Mouse (Mus musculus): ENCODE results near the gene Trpv4.

The Trpv4 gene

GRCm38 (mm10) chr5:114575986-114576605 is 82.1 kb downstream of the Trpv4 start:
- in situ Hi-C loops (cut with MboI; ENCODE audit: low pct_unique_long_range_greater_than_20kb in 1 of 2, low sequenced_read_pairs in 2 of 2, unreplicated experiment in 1 of 2), result no loop called here

GRCm38 (mm10) chr5:114575530-114575929 is 82.7 kb downstream of the Trpv4 start:
- in situ Hi-C loops (cut with MboI; ENCODE audit: low pct_unique_long_range_greater_than_20kb in 1 of 2, low sequenced_read_pairs in 2 of 2, unreplicated experiment in 1 of 2), result no loop called here

GRCm38 (mm10) chr5:114575010-114575409 is 83.2 kb downstream of the Trpv4 start:
- in situ Hi-C loops (cut with MboI; ENCODE audit: low pct_unique_long_range_greater_than_20kb in 1 of 2, low sequenced_read_pairs in 2 of 2, unreplicated experiment in 1 of 2), result no loop called here

- in situ Hi-C loops (cut with MboI; ENCODE audit: low pct_unique_long_range_greater_than_20kb in 1 of 2, low sequenced_read_pairs in 2 of 2, unreplicated experiment in 1 of 2), result no loop called here
Measured at GRCm38 (mm10) chr5:114573920-114574628, 84.1 kb downstream of the Trpv4 start.

GRCm38 (mm10) chr5:114572997-114573396 is 85.2 kb downstream of the Trpv4 start:
- in situ Hi-C loops (cut with MboI; ENCODE audit: low pct_unique_long_range_greater_than_20kb in 1 of 2, low sequenced_read_pairs in 2 of 2, unreplicated experiment in 1 of 2), result no loop called here
